Mouse (Mus musculus): ENCODE results near the gene Zc3h12d.

The Zc3h12d gene

DNA sequence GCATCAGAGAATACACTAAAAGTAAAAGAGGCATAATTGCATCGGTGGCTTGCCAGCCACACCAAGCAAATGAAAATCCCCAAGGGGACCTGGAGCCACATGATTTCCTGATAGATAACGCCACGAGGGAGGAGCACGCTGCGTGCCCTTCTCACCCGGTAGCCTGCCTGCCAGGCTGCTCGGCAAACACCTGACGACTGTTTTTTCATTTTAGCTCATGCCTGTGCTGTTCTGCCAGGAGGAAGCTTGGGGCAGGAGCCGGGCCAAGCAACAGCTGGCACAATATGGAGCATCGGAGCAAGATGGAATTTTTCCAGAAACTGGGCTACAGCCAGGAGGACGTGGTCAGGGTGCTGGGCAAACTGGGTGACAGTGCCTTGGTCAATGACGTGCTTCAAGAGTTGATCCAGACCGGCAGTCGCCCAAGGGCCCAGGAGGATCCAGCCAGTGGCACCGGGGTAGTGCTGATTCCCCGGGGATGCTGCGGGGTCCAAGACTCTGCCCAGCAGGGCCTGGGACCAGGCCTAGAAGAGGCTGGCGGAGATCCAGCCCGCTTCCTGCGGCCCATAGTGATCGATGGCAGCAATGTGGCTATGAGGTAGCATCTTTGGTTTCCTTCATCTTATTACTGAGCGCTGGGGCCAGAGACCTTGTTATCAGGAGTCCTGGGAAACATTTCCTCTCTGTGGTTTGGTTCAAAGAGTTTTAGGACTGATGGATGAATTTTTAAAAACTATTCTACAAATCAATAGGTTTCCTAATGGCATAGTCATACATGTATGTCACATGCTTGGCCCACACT lies 7.5 kb downstream of the Zc3h12d start:
- DNase-seq (ENCODE audit: low spot score), result no peak

DNA sequence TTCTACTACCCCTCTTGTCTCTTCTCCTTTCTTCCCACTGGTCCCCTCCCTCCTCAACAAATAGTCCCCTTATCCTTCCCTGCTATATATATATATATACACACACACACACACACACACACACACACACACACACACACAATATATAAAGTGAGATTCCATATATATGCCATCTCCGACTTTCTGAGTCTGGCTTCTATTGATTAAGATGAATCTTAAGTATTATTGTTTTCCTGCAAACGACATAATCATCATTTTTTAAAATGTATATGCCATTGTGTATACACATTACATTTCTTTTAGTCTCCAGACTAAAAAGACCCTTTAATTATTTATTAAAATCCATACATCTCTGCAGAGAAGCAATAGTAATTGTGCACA lies 8.1 kb downstream of the Zc3h12d start:
- DNase-seq (ENCODE audit: low spot score), result no peak

DNA sequence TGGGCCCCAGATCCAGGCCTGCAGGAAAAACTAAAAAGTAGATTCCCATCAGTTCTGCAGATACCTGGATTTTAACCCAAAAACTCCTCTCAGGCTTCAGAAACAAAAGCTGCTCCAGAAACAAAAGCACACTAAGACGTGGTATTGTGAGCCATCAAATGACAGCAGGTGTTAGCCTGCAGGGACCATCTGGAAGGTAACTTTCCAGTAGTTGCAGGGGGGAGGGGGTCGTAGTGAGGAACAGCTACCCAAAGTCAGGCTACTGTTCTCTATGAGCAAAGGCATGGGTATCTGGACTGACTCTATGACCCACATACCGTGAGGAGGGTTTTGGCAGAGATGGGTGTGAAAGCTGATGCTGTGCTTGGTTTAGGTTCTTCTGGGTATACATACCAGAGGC lies 8.5 kb downstream of the Zc3h12d start:
- no peak for DNase-seq (ENCODE audit: low spot score)

DNA sequence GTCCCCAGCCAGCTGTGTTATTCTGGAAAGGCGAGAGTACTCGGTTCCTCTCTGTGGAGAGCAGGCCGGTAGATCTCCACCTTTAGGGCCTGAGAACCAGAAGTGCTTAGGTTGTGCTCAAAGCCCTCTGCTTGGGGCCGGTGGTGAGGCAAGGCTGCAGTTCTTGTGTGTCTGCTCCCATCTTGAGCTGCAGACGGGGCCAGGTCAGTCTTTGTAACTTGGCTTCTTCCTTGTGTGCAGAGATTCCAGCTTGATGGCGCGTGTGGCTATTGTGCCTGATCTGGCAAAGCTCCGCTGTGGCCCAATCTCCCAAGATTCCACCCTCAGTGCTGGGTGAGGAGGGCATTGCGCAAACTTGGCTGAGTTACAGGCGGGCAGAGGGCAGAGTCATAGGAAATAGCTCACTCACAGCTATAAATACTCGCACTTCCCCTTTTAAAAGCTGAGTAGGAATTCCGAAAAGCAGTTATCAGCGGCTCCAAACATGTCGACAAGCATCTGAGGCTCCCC lies 9.4 kb downstream of the Zc3h12d start:
- DNase-seq (ENCODE audit: low spot score), result no peak

GRCm38 (mm10) chr10:7843181-7843580 lies 10.9 kb downstream of the Zc3h12d start:
- no peak for DNase-seq (ENCODE audit: low spot score)

- no peak for DNase-seq (ENCODE audit: low spot score)
Observed at GRCm38 (mm10) chr10:7844161-7844560, 11.9 kb downstream of the Zc3h12d start.

- no peak for DNase-seq (ENCODE audit: low spot score)
Observed at GRCm38 (mm10) chr10:7845136-7845535, 12.9 kb downstream of the Zc3h12d start.

DNA sequence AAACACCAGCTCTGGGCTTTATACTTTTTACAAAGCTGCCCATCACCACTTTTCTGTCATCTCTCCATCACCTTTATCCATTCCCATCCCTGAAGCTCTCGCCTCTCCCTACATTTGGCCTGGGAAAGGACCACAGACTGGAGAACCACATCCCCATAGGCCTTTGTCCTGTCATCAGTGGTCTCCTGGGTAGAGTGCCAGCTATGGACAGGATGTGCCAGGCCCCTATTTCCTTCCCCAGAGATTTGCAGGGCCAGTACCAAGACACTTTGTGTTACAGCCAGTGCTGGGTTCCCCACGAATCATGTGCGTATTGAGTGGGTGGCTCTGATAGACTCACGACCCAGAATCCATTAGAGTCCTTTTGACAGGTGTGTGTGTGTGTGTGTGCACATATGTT lies 13.7 kb downstream of the Zc3h12d start:
- no peak for DNase-seq (ENCODE audit: low spot score)

- DNase-seq (ENCODE audit: low spot score), result no peak
Observed at GRCm38 (mm10) chr10:7847166-7847605, 14.9 kb downstream of the Zc3h12d start.

- no peak for DNase-seq (ENCODE audit: low spot score)
Observed at GRCm38 (mm10) chr10:7851891-7852290, 19.6 kb downstream of the Zc3h12d start.

DNA sequence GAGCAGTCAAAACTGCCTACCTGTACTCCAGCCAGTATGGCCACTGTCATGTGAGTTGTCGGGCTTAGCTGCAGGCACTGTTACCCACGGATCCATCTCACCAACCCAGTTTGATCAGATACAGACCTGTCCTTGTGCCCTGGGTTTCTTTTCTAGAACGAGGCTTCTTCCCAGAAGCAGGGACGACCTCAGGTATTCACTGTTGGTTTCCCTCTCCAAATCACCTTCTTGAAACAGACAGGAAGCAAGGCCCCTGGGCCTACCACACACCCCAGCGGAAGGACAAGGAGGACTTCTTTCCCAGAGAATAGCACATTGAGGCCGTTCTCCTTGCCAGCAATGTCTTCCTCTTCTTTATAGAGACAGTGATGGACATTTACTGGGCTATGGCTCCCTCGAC lies 28.2 kb downstream of the Zc3h12d start:
- DNase-seq (ENCODE audit: low spot score), result no peak

DNA sequence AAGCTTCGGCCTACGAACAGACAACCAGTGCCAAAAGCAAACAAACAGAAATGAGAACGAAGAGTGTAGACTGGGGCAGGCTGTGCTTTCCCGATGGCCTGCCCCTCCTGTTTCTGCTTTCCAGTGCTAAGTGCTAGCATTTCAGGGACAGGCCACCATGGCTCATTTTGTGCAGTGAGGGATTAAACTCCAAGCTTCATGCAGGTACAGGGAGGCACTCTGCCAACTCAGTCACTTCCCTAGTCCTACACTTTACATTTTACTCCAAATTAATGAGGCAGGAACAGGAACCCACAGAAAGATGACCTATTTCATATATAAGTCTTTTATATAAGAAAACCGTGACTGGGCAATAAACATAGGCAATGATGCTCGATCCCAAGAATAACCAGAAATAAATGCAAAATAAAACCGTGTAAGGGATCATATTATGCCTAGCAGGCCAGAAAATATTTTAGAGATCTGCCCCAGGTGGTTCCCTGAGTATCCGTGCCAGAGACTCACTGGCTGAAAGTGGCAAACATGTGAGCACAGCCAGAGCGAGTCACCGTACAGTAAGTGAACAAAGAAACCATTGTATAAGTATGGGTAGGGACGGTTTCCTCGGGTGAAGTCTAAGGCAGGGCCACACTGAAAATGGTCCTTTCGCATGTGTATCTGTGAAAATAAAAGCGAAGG lies 29.1 kb downstream of the Zc3h12d start:
- DNase-seq (ENCODE audit: low spot score), result no peak

DNA sequence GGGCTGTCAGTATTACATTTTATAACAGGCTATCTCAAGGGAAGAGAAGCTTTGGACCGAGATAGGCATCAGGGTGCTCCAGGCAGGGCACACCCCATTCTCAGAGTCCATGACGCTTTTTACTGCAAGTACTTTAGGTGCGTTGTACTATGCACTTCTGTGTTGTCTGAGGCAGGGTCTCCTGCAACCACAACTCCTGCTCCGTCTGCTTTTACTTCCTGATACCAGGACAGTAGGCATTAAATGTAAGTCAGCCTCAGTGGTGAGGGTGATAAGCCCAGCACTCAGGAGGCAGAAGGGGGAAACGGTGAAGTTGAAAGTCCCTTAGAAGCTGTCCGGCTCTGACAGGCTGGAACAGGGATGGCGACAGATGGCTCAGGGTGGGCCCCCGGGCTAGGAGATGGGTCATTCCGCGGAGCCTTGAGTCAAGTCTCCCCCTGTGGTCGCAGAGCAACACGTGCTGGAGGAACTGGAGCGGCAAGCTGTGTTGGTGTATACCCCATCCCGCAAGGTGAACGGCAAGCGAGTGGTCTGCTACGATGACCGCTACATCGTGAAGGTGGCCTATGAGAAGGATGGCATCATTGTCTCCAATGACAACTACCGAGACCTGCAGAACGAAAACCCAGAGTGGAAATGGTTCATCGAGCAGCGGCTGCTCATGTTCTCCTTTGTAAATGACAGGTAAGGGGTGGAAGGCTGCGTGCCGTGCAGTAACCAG lies 29.8 kb downstream of the Zc3h12d start:
- DNase-seq (ENCODE audit: low spot score), result no peak

DNA sequence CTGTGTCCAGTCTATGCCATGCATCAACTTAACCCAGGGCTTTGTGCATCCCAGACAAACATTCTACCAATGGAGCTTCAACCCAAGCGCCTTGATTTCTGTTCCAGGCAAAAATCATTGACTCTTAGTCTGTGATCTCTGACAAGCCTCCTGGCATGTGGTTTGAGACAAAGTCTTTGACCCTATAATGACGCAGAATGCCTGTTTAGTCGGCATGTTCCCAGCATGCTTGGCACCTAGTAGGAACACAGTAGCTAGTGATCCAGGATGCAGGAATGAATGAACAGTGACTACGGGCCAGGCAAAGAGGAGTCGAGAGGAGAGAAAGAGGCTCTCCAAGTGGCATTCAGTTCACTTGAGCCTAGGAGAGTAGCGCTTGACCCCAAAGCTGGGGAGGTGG lies 31.1 kb downstream of the Zc3h12d start:
- DNase-seq (ENCODE audit: low spot score), result no peak

- no peak for DNase-seq (ENCODE audit: low spot score)
Observed at GRCm38 (mm10) chr10:7864184-7864583, 31.9 kb downstream of the Zc3h12d start.

DNA sequence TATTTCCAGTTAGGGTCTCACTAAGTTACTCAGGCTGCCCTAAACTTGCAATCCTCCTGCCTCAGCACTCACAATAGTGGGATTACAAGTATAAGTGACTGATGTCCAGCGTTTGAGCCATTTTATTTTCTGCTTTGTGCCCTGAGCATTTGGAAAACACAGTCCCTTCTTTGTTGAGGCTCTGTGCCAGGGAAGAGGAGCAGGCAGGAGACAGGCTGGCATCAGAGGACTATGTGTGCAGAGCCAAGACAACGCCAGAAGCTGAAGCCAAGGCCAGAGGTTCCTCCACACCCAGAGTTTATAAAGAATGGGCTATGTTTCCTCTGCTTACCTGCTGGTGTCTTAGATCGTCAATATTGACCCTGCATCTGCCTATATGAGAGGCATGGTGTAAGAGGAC lies 32.5 kb downstream of the Zc3h12d start:
- DNase-seq (ENCODE audit: low spot score), result no peak

DNA sequence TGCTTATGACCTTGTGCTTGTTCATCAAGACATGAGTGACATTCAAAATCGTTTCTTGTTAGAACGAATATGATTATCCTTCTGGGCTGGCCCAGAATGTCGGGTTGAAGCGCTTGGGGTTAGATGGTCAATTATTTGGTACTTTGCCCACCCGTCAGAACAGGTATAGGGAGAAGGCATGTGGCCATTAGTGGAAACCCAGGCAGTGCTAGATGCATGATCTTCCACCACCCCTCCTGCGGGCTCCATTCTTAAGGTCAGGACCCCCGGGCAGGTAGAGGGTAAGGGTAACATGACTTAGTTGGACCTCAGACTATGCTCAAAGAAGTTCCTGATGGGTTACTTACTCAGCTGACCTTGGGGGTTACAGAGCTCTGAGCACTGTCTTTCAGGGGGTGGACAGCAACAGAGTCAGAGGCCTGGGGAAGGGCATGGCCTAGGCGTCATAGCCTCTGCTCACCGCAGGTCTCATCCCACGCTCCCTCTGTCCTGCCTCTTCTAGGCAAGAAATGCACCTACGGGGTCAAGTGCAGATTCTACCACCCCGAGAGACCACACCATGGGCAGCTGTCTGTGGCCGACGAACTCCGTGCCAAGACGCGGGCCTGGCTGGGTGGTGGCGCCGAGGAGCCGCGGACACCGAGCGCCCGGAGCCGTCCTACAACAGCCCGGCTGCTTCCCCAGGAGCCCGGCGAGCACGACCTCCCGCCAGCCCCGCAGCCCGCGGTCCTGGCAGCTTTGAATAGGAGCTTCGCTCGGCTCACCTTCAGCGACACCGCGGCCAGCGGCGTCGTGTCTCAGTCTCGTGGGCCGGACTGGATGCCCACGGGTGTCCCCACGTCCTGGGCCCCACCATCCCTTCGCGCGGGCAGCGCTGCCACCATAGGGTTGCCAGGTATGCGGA lies 34.7 kb downstream of the Zc3h12d start:
- no peak for DNase-seq (ENCODE audit: low spot score)

GRCm38 (mm10) chr10:7867666-7868030 lies 35.4 kb downstream of the Zc3h12d start:
- DNase-seq (ENCODE audit: low spot score), result no peak

DNA sequence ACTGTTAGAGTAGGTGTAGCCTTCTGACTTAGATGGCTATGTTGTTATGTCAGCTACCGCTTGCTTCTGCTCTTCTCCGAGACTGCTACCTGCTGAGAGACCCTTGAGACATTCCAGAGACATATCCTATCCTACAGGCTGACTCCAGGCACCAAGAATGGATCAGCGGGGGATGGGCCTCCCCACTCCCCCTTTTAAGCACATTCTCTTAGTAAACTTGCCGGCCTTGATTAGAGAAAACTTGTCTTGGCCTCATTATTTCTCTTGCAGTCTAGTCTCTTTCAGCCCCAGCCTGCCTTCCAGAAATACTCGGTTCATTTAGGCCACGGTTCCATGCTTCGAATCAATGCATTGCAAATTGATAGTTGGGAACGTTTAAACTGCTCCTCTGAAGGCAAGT lies 37.5 kb downstream of the Zc3h12d start:
- DNase-seq (ENCODE audit: low spot score), result no peak

GRCm38 (mm10) chr10:7870571-7871315 lies 38.5 kb downstream of the Zc3h12d start:
- DNase-seq (ENCODE audit: low spot score), result no peak

GRCm38 (mm10) chr10:7871381-7872020 lies 39.2 kb downstream of the Zc3h12d start:
- DNase-seq (ENCODE audit: low spot score), result no peak

Data from ovary, postnatal 10 days (tissue).